Comparison of ENCODE assay signal across 13 mouse cellular contexts in genomic region chr7:97311620-97312019, GRCm38 (mm10).
"Had no signal": no experiment of that assay in that cellular context is flagged by ENCODE, and none has a peak within 500 bp of the region (broad histone marks: within the 10 kb centered on the region; RNA-seq: fewer than 3 reads in every experiment).

No protein-coding gene starts in this region.

- ATAC-seq: inflammation-experienced regulatory T-cells, adult 6 months; intestine, postnatal 0 days had no signal

- H3K27ac ChIP-seq: limb, embryonic 12.5 days; liver, embryonic 14.5 days; midbrain, embryonic 12.5 days; neural tube, embryonic 13.5 days had no signal

- H3K4me2 ChIP-seq: limb, embryonic 12.5 days; midbrain, embryonic 12.5 days; neural tube, embryonic 13.5 days had no signal

- H3K4me3 ChIP-seq: limb, embryonic 12.5 days; midbrain, embryonic 12.5 days; neural tube, embryonic 13.5 days had no signal

- H3K4me1 ChIP-seq: limb, embryonic 12.5 days; midbrain, embryonic 12.5 days; neural tube, embryonic 13.5 days had no signal

- H3K27me3 ChIP-seq: limb, embryonic 12.5 days; midbrain, embryonic 12.5 days; neural tube, embryonic 13.5 days had no signal

- H3K9me3 ChIP-seq: limb, embryonic 12.5 days; midbrain, embryonic 12.5 days; neural tube, embryonic 13.5 days had no signal

- DNase-seq: kidney, adult 8-10 months; kidney, postnatal 25 days; layer of hippocampus, adult 9-11 months; layer of hippocampus, postnatal 36 days; lung, adult 18-20 months; right cerebral cortex, postnatal 4 days; thymus, postnatal 36 days had no signal

- H3K9ac ChIP-seq: limb, embryonic 12.5 days; liver, embryonic 14.5 days; midbrain, embryonic 12.5 days; neural tube, embryonic 13.5 days had no signal
